Mouse (Mus musculus): ENCODE measurements around the gene Ulk4. TPM values are rescaled to one million over a fixed set of nuclear protein-coding genes. Genes with fewer than 3 reads are reported as not detected.
A peak's percentile ranks its signal among the peaks of the same experiment; 100 is the strongest.
"Not testable (repeated sequence)": the region's sequence is repeated elsewhere in the genome, so short reads cannot be mapped to it uniquely, and the experiment has no call there.

The Ulk4 gene
- total RNA-seq, 4 experiments from 2014 or later, result 7.7 to 10.4 (median 9.2) TPM

DNA sequence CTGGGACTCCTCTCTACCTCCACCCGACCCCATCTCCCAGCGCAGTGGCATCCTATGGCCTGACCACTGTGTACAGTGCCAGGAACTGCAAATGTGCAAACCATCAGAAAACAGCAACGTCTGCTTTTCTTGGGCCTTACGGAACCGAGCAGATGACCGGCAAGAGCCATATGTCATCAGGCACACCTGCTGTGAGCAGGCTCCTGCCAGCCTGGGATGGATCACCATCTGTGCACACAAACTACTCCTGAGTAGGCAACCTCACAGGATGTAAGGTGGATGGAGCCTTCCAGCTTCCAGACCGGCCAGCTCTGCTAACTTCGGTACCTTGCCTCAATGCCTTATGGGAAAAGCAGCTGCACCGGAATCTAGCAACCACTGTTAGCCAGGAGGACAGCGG, 210.0 kb downstream of the Ulk4 start:
- peak in 1 of 2 experiments; percentile 38 for DNase-seq (ENCODE audit: low spot score in 2 of 2)

- DNase-seq (ENCODE audit: low spot score in 2 of 2), result no peak
These were observed 211.5 kb downstream of the Ulk4 start for GRCm38 (mm10) chr9:121065383-121065978.

DNA sequence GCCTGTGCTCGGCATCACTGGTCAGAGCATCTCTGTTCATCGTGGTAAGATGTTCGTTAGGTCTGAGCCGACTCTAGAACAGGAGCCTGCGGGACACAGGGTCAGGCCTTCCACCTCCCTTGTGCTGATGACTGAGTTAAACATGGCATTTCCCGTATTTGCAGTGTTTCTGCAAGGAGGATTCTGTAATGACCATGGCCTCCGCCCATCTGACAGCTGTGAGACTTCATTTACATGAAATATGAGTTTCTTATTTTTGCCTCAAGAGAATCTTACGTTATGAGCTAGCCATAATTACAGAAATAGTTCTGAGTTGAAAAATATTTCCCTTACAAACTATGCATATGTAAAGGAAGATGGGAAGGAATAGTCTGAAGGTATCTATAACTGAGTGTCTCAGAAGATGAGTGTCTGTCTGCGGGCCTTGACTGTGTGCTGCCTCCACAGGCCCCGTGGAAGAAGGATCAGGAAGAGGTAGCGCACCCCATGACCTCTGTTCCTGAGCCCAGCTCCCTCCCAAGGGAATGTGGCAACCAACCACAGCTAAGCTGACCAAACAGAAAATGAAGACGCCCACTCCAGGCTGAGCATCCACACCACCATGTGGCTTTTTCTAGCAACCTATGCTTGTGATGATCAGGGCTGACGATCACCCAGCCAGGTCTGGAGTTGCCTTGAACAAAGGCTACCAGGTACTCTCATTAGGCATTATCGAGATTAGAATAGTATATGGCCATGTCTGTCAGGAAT, 212.2 kb downstream of the Ulk4 start:
- DNase-seq (ENCODE audit: low spot score in 2 of 2), result no peak

GRCm38 (mm10) chr9:121062671-121063070, 214.3 kb downstream of the Ulk4 start:
- no peak for DNase-seq (ENCODE audit: low spot score in 2 of 2)

DNA sequence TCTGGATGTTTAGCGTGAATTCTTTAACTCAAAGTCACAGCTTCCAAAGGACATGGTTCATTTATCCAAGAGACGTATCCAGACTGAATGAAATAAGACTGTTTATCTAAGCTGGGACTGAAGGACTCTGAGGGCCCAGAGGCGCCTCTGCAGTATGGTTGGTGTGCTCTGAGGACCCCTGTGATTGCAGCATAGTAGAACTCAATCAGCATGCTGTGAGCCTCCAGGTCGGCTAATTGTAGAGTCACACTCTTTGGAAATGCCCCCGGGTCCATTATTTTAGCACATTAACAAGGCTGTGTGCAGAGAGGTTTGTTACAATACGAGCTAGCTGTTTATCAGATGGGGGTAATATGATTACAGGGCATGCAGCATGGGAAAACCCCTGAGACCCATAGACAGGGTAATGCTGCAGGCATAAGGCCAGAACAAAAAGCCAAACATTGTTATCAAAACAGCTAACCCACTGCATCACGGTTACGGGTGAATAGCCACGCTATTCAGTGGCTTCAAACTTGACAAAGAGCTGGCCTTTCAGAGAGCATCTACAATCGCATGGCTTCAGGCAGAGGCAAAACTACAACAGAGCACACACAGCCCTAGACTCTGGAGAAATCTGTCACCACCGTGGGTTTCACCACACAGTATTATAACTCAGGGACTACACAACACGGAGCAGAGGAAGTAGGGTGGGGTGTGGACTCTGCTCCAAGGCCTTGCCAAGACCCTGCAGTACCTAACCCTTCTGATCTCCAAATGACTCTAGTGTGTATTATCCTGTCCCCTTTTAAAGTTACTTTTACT, 215.0 kb downstream of the Ulk4 start:
- no peak for DNase-seq (ENCODE audit: low spot score in 2 of 2)

DNA sequence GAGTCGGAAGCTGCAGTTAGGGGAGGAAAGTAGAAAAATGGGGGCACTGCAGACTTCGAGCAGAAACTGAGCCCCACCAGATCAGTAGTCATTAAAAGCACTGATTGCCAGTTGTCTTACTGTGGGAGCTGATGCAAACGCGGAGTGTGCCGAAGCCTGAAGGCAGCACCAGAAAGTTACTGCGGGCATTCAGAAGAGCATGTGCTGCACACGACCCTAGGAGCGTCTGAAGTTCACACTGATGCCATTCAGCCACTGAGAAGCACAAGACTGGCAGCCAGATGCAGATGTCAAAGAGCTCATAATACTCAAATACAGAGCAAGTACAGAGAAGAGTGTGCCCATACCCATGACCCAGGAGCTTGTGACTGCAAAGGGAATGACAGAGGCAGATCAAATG, 216.7 kb downstream of the Ulk4 start:
- DNase-seq (ENCODE audit: low spot score in 2 of 2), result no peak

DNA sequence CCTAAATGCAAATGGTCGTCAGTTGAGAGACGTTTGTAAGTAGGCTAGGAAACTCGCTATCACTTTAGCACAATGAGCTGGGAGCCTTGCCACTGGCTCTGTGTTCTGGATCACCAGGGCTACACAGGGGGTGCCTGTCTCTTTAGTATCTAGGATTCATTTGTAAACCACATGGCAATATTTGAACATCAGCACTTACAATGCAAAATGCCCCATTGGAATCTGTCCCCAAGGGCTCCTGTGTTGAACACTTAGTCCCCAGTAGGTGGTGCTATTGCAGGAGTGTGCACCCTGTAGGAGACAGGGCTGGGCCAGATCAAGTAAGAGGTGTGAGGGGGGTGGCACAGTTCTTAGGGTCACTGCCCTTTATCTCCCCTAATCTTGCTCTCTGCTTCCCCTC, 217.7 kb downstream of the Ulk4 start:
- DNase-seq (ENCODE audit: low spot score in 2 of 2), result no peak

- no peak for DNase-seq (ENCODE audit: low spot score in 2 of 2)
These were observed 218.5 kb downstream of the Ulk4 start for GRCm38 (mm10) chr9:121058538-121058937.

DNA sequence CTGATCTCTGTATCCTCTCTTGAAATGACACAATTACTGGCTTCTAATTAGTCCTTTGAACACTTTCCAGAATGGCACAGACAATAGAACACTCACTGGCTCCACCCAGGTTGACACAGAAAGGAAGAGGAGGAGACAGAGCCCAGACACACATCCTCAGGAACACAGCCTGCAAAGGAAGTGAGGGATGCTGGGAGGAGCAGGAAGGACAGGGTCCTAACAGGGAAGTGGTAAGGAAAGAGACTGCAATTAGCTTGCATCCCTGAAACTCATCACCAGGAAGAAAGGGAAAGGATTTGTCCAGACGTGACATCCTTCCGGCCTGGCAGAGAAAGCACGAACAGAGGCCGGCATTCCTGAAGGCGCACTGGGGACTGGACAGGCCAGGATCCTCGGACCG, 218.9 kb downstream of the Ulk4 start:
- DNase-seq (ENCODE audit: low spot score in 2 of 2), result no peak

DNA sequence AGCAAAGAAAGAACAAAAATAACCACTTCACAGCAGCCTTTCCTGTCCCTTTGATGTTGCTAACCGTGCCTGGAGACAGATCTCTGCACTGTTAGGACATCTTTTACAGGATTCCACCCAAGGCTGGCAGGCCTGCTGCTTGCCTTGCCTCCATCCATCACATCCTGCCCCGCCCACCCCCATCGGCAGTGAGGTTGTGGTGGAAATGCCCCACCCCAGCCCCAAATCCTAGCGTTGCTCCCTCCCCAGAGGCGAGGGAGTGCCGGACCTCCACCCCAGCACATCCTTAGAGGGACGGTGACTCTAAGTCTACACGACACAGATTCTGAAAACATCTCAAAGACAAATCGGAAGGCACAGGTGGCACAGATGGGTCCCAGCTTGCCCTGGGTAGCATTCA, 219.6 kb downstream of the Ulk4 start:
- DNase-seq (ENCODE audit: low spot score in 2 of 2), result no peak

DNA sequence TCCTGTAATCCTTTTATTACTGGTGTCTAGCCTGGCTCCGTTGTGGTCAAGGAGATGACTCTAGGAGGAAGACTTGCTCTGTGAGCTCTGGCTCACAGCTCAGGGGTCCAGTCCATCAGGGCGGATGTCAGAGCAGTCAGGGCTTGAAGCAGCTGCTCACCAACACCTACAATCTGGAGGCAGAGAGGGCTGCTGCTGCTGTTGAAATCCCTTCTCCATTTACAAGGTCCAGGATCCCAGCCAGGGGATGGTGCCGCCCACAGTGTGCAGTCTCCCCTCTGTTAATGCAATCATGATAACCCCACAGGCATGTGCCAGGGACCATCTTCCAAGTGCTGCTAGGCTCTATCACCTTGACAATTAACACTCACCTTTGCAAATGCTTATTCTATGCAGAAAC, 220.5 kb downstream of the Ulk4 start:
- DNase-seq (ENCODE audit: low spot score in 2 of 2), result no peak

DNA sequence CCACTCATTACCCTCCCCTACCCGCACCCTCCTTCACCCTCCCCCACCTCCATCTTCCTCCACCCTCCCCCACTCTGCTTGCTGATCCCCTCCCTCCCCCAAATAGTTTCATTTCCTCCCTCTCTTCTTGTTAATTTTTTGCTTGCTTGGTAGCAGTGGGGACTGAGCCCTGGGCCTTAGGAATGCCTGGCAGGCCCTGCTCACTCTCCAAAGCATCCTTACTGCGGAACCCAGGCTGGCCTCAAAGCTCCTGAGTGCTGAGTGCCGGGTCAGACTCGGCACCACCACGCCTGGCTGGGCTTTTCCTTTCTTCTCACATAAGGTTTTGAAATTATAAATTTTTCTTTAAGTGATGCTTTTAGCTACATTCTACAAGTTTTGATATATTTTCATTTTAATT, 221.0 kb downstream of the Ulk4 start:
- DNase-seq (ENCODE audit: low spot score in 2 of 2), result no peak

DNA sequence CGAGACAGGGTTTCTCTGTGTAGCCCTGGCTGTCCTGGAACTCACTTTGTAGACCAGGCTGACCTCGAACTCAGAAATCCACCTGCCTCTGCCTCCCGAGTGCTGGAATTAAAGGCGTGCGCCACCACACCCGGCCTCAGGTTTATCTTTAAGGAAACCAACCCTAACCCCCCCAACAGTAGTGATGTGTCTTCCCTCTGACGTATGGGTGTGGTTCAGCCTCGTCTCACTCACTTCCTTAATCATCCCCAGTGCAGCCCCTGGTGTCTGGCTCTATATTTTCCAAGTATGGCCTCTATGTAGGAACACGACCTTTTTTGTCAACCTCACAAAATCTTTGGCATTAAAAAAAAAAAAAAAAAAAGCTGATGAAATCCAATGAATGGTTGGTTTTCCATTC, 231.3 kb downstream of the Ulk4 start:
- not testable (repeated sequence) for DNase-seq (ENCODE audit: low spot score in 2 of 2)

GRCm38 (mm10) chr9:121044471-121045206, 232.4 kb downstream of the Ulk4 start:
- DNase-seq (ENCODE audit: low spot score in 2 of 2), result no peak

DNA sequence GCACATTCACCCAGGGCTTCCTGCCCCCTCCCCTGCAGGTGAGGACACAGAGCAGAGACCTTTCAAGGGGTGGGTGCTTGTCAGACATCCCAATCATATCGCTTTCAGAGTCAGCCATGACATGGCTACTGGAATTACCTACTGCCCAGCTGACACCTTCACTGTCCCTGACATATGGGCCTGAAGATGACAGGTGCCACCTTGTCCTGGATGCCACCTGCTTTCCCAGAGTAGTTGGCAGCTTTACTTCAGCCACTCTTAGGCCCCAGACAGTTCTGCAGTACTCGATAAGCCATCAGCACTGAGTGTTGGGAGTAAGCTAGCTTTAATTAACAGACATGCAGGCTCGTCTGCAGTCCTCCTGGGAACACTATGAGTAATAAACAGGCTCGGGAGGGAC, 234.0 kb downstream of the Ulk4 start:
- no peak for DNase-seq (ENCODE audit: low spot score in 2 of 2)

DNA sequence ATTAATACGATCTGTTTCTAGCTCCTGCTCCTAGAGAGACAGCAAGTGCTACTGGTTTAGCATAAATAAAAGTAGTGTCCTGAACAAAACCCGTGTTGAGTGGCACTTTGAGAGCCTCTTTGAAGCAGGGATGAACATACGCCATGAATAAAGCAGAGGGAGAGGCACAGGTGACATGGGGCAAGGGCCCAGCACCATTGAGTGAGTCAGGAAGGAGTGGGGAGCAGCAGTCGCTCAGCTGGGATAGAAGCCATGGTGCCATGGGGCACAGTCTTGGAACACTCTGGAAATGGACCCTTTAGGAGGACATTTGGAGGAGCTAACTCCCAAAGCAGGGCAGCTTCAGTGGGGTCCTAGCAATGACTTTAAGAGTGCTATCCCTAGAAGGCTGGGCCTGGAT, 238.6 kb downstream of the Ulk4 start:
- DNase-seq (ENCODE audit: low spot score in 2 of 2), result no peak

DNA sequence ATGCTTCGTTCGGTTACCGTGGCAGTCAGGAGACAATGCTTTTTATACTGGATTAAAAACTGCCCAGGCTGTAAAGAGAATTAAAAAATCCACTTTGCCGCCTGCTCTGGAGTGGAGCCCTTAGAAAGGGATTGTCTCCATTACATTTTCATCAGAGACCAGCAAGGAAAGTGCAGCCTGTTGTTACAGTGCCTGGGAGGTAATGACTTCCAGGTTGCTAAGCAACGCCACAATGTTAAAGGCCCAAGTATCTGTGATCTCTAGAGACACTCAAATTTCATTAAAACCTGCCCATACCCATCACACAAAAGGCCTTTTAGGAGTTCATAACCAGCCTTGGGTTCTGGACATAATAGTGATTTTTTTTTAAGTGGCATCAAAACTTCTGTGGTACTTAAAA, 239.0 kb downstream of the Ulk4 start:
- DNase-seq (ENCODE audit: low spot score in 2 of 2), result no peak

DNA sequence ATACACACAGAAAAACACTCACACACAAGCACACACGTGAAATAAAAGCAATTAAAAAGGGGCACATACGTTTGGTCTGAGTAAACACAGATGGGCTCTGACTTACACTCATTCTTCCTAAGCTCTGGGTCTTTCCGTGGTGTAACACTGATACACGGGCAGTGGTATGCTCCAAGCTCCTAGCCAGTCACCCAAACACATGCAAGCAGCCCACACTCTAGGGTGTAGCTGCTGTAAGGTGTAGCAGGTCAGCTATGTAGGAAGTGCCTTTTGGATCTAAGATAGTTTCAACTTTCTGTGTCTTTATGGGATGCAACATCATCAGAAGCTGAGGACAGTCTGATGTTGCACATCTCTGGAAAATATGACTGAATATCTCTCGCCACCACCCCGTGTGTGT, 241.7 kb downstream of the Ulk4 start:
- no peak for DNase-seq (ENCODE audit: low spot score in 2 of 2)

- no peak for DNase-seq (ENCODE audit: low spot score in 2 of 2)
These were observed 243.4 kb downstream of the Ulk4 start for GRCm38 (mm10) chr9:121033596-121033995.

GRCm38 (mm10) chr9:121032322-121032964, 244.6 kb downstream of the Ulk4 start:
- no peak for DNase-seq (ENCODE audit: low spot score in 2 of 2)

GRCm38 (mm10) chr9:121030949-121031348, 246.0 kb downstream of the Ulk4 start:
- no peak for DNase-seq (ENCODE audit: low spot score in 2 of 2)

Data from left cerebral cortex, adult 8-10 months (tissue).